Mouse (Mus musculus): ENCODE data around the gene Ncf4.

Gene Ncf4

DNA sequence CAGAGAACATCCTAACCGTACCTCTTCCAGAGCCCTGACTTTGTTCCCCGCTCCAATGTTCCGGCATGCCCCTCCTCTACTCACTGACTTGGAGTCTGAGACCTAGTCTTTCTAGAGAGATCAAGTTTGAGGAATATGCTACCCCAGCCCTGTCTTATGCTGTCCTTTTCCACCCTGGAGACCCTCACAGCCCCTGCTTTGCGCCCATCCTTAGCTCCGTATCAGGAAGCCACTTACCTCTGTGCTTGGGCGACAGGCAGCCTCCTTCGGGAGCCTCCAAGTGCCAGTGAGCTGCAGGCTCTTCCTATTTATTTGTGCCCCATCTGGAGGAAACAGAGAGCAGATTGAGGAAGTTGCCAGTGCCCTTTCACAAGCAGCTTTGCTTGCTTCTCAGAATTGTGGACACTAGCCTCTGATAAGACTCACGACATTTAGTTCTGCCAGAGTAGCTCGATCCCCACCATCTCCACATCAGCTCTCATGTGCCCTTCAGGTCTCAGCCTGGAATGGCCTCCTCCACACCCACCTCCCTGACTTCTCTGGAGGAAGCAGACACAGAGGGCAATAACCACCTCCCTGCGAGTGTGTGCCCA lies 60.8 kb downstream of the Ncf4 start, which contains the start of gene Csf2rb2:
Gene Csf2rb2 (minus strand): TSS at position 381 of the 593 bp plus-strand sequence.
- no peak for ATAC-seq (ENCODE audit: insufficient number of reproducible peaks, low FRiP score, low TSS enrichment)

DNA sequence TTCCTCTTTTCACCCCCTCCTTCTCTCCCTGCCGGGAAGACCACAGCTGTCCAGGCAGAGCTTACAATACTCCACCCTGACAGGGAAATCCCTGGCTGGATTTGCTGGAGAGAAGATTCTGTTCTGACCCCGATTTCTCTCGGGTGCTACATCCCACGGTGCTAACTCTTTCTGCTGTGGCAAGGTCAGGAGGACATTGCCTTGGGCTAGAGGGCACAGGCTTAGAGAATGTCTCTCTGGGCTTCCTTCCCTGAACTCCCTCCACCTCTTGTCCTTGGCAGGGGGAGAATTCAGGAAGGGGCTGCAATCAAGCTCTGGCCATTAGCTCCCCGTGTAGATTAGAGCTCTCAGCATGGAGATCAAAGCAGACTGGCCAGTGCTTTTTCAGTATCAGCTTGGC lies 65.3 kb downstream of the Ncf4 start:
- ATAC-seq (ENCODE audit: insufficient number of reproducible peaks, low FRiP score, low TSS enrichment), result no peak

DNA sequence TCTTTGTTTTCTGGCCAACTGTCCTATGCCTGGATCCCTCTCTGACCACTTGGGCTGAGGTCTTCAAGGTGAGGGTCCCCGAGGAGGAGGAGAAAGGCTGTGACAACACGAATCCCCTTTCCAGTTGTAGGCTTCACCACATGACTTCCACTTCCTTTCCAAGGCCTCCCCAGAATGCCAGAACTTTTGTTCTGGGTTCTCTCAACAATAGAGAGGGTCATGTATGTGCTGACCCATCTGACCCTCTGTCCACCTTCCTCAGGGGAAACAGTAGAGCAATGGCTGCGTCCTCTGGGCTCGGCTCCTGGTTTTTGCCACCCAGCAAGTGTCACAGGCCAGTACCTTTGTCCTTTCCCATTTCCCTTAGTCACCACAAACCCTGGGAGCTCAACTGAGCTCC lies 66.4 kb downstream of the Ncf4 start:
- no peak for ATAC-seq (ENCODE audit: insufficient number of reproducible peaks, low FRiP score, low TSS enrichment)

Data from cerebellum, adult (tissue).